Comparison of ENCODE assay signal across 14 mouse cellular contexts in the genomic region with DNA sequence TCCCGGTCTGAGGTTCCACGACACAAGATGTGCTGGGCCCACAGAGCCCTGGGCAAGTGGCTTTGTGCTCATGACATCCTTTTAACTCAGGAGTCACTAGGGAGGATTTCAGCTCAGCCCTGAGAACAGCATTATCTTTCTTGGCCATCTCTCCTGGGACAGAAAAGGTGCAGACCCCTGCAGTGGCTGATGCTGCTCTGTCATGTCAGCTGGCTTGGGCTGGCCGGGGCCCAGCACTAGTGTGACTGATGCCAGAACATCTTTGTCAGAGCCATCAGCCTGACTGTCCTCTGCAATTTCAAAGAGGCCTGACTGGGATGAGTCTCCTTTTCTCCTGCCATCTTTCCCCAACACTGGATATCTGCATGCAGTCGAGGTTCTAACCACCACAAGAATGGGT. TPM values are rescaled to one million over a fixed set of nuclear protein-coding genes. Genes with fewer than 3 reads are reported as not detected.
DNase-seq lines count a peak whose midpoint lies in the region; ATAC-seq and TF ChIP-seq lines count a peak whose summit lies in the region.
"Had no signal": no experiment of that assay in that cellular context is flagged by ENCODE, and none has a peak within 500 bp of the region (broad histone marks: within the 10 kb centered on the region; RNA-seq: fewer than 3 reads in every experiment).

No protein-coding gene starts in this region.

- no peak for ATAC-seq in embryonic facial prominence, embryonic 14.5 days (ENCODE audit: low read depth)
- ATAC-seq in stomach, embryonic 14.5 days (ENCODE audit: insufficient number of reproducible peaks, insufficient read depth, low FRiP score, low read depth) = no peak
- no peak for ATAC-seq in forebrain, embryonic 16.5 days

- 0 out of 2 replicates have a peak, but pooled peaks cover 6% of the 10 kb centered on the region for H3K27me3 ChIP-seq in heart, embryonic 10.5 days (ENCODE audit: insufficient read depth, poor library complexity, severe bottlenecking)
- no peaks in the 10 kb centered on the region for H3K27me3 ChIP-seq in embryonic facial prominence, embryonic 14.5 days (replicated peaks; ENCODE audit: control insufficient read depth, insufficient read depth, low read length)
- no peaks in the 10 kb centered on the region for H3K27me3 ChIP-seq in stomach, embryonic 14.5 days (ENCODE audit: control insufficient read depth, insufficient read depth, low read length)
- no peaks in the 10 kb centered on the region for H3K27me3 ChIP-seq in forebrain, embryonic 16.5 days (replicated peaks; ENCODE audit: control insufficient read depth, insufficient read depth, low read length)

- H3K9me3 ChIP-seq in heart, embryonic 10.5 days = no peaks in the 10 kb centered on the region
- no peaks in the 10 kb centered on the region for H3K9me3 ChIP-seq in embryonic facial prominence, embryonic 14.5 days (ENCODE audit: control insufficient read depth, low read length)
- H3K9me3 ChIP-seq in stomach, embryonic 14.5 days (ENCODE audit: control insufficient read depth, low read depth, low read length) = no peaks in the 10 kb centered on the region
- H3K9me3 ChIP-seq in forebrain, embryonic 16.5 days (ENCODE audit: control insufficient read depth, low read length) = no peaks in the 10 kb centered on the region

- H3K4me3 ChIP-seq in heart, embryonic 10.5 days = no peak overlapping the region
- H3K4me3 ChIP-seq in layer of hippocampus, adult 2 months = no peak overlapping the region
- no peak overlapping the region for H3K4me3 ChIP-seq in embryonic facial prominence, embryonic 14.5 days (ENCODE audit: low read depth, low read length)
- no peak overlapping the region for H3K4me3 ChIP-seq in stomach, embryonic 14.5 days (ENCODE audit: low read depth, low read length)
- H3K4me3 ChIP-seq in forebrain, embryonic 16.5 days (replicated peaks; ENCODE audit: low read length) = no peak overlapping the region

- H3K9ac ChIP-seq in embryonic facial prominence, embryonic 14.5 days (ENCODE audit: low read depth, low read length) = no peak overlapping the region
- no peak overlapping the region for H3K9ac ChIP-seq in stomach, embryonic 14.5 days (replicated peaks; ENCODE audit: low read depth, low read length)
- no peak overlapping the region for H3K9ac ChIP-seq in forebrain, embryonic 16.5 days (replicated peaks; ENCODE audit: low read depth, low read length)

- peak overlapping the region; percentile 26; the same call in 1 of the 2 replicates for H3K27ac ChIP-seq in heart, embryonic 10.5 days
- H3K27ac ChIP-seq in layer of hippocampus, adult 2 months = peak overlapping the region; percentile 75
- peak overlapping the region; percentile 70 for H3K27ac ChIP-seq in embryonic facial prominence, embryonic 14.5 days (replicated peaks; ENCODE audit: low read depth, low read length)
- peak overlapping the region; percentile 22; the same call in 1 of the 2 replicates for H3K27ac ChIP-seq in stomach, embryonic 14.5 days (ENCODE audit: low read length)
- no peak overlapping the region for H3K27ac ChIP-seq in forebrain, embryonic 16.5 days (ENCODE audit: low read length)

- no peak for TF ChIP-seq CTCF in layer of hippocampus, adult 2 months (conservative IDR thresholded peaks at IDR 0.05)

- peaks cover 52% of the 10 kb centered on the region for H3K36me3 ChIP-seq in heart, embryonic 10.5 days
- peaks cover 33% of the 10 kb centered on the region for H3K36me3 ChIP-seq in embryonic facial prominence, embryonic 14.5 days (ENCODE audit: control insufficient read depth, insufficient read depth, low read length)
- peaks cover 22% of the 10 kb centered on the region; the same call in 1 of the 2 replicates for H3K36me3 ChIP-seq in stomach, embryonic 14.5 days (ENCODE audit: control insufficient read depth, insufficient read depth, low read length)
- no peaks in the 10 kb centered on the region for H3K36me3 ChIP-seq in forebrain, embryonic 16.5 days (ENCODE audit: control insufficient read depth, insufficient read depth)

- intact Hi-C loops in heart, postnatal 10 days (cut with DNase I) = loop anchor here (2.0 kb wide), 1 partner anchor 15 kb away; no protein-coding TSS in a partner anchor
- intact Hi-C loops in left cerebral cortex, postnatal 25 days (cut with DNase I) = no loop called here

- no peak for DNase-seq in heart, embryonic 10.5 days (ENCODE audit: low spot score)
- no peak for DNase-seq in heart, postnatal 10 days
- no peak for DNase-seq in layer of hippocampus, adult 2 months (ENCODE audit: low spot score in 2 of 2)
- no peak for DNase-seq in layer of hippocampus, postnatal 14 days (ENCODE audit: low spot score in 2 of 2)
- no peak for DNase-seq in embryonic facial prominence, embryonic 14.5 days (ENCODE audit: low spot score)
- DNase-seq in left cerebral cortex, postnatal 25 days (ENCODE audit: low spot score in 2 of 2) = no peak
- DNase-seq: adrenal gland, postnatal 14 days; cerebellum, adult 18-20 months; left cerebral cortex, postnatal 4 days; lung, postnatal 4 days; thymus, adult 18-20 months had no signal

- peaks cover 38% of the 10 kb centered on the region for H3K4me1 ChIP-seq in heart, embryonic 10.5 days
- H3K4me1 ChIP-seq in embryonic facial prominence, embryonic 14.5 days (ENCODE audit: control insufficient read depth, insufficient read depth, low read length) = peaks cover 4% of the 10 kb centered on the region; the same call in 1 of the 2 replicates
- H3K4me1 ChIP-seq in stomach, embryonic 14.5 days (ENCODE audit: control insufficient read depth, insufficient read depth, low read length) = peaks cover 6% of the 10 kb centered on the region; the same call in 1 of the 2 replicates
- H3K4me1 ChIP-seq in forebrain, embryonic 16.5 days (replicated peaks; ENCODE audit: control insufficient read depth, insufficient read depth, low read length) = no peaks in the 10 kb centered on the region

- no peak overlapping the region for H3K4me2 ChIP-seq in embryonic facial prominence, embryonic 14.5 days (ENCODE audit: low read depth, low read length)
- no peak overlapping the region for H3K4me2 ChIP-seq in stomach, embryonic 14.5 days (replicated peaks; ENCODE audit: low read depth, low read length)
- H3K4me2 ChIP-seq in forebrain, embryonic 16.5 days (ENCODE audit: low read length) = no peak overlapping the region

- 58% methylated on average over 4 of the region's 4 CpGs for WGBS in heart, embryonic 10.5 days
- 62% methylated on average over 4 of the region's 4 CpGs for WGBS in embryonic facial prominence, embryonic 14.5 days
- 52% methylated on average over 4 of the region's 4 CpGs for WGBS in stomach, embryonic 14.5 days
- WGBS in forebrain, embryonic 16.5 days = 65% methylated on average over 4 of the region's 4 CpGs

RNA-seq across cellular contexts. Expression of a gene that starts 17.4 kb away (rescaled TPM):
- polyA plus RNA-seq in heart, embryonic 10.5 days (2016; fragmentation: Nextera tagmentation; extraction: Ambion mirVana) = 22.5 and 39.4 TPM in 2 replicates
- 10 to 100 TPM; 42.6 to 43.4 TPM for total RNA-seq in heart, postnatal 10 days (2021)
- total RNA-seq in layer of hippocampus, adult 2 months (2021) = 10 to 100 TPM; 17.4 to 18.4 TPM
- 10 to 100 TPM; 33.0 to 36.4 TPM for total RNA-seq in layer of hippocampus, postnatal 14 days (2021)
- 34.8 and 35.1 TPM in 2 replicates for polyA plus RNA-seq in embryonic facial prominence, embryonic 14.5 days (2014; fragmentation: Nextera tagmentation; extraction: Ambion mirVana)
- 16.1 and 17.5 TPM in 2 replicates for polyA plus RNA-seq in stomach, embryonic 14.5 days (2014; fragmentation: Nextera tagmentation; extraction: Ambion mirVana)
- 7.2 and 8.0 TPM in 2 replicates for polyA plus RNA-seq in forebrain, embryonic 16.5 days (2015; fragmentation: Nextera tagmentation; extraction: Ambion mirVana)
- total RNA-seq in left cerebral cortex, postnatal 25 days (2021) = 10 to 100 TPM; 17.2 to 18.5 TPM

RNA-seq across cellular contexts. Expression of a gene that starts 17.8 kb away (rescaled TPM):
- 0.64 and 1.4 TPM in 2 replicates for polyA plus RNA-seq in heart, embryonic 10.5 days (2016; fragmentation: Nextera tagmentation; extraction: Ambion mirVana)
- total RNA-seq in heart, postnatal 10 days (2021) = under 1 TPM in 1 of 2 experiments, not detected in 1; 0.32 TPM
- not detected for total RNA-seq in layer of hippocampus, adult 2 months (2021)
- not detected for total RNA-seq in layer of hippocampus, postnatal 14 days (2021)
- polyA plus RNA-seq in embryonic facial prominence, embryonic 14.5 days (2014; fragmentation: Nextera tagmentation; extraction: Ambion mirVana) = 1.7 and 2.7 TPM in 2 replicates
- 1.7 and 1.9 TPM in 2 replicates for polyA plus RNA-seq in stomach, embryonic 14.5 days (2014; fragmentation: Nextera tagmentation; extraction: Ambion mirVana)
- not detected in 2 replicates for polyA plus RNA-seq in forebrain, embryonic 16.5 days (2015; fragmentation: Nextera tagmentation; extraction: Ambion mirVana)
- total RNA-seq in left cerebral cortex, postnatal 25 days (2021) = not detected
- total RNA-seq: left cerebral cortex, postnatal 4 days had no signal
- polyA plus RNA-seq: embryonic facial prominence, embryonic 11.5 days had no signal

RNA-seq across cellular contexts. Expression of a gene that starts 45.9 kb away (rescaled TPM):
- 8.0 and 8.1 TPM in 2 replicates for polyA plus RNA-seq in heart, embryonic 10.5 days (2016; fragmentation: Nextera tagmentation; extraction: Ambion mirVana)
- 10 to 100 TPM; 11.5 to 13.1 TPM for total RNA-seq in heart, postnatal 10 days (2021)
- total RNA-seq in layer of hippocampus, adult 2 months (2021) = 1 to 10 TPM; 7.2 to 8.9 TPM
- total RNA-seq in layer of hippocampus, postnatal 14 days (2021) = 1 to 10 TPM; 6.3 to 7.0 TPM
- 7.8 and 8.2 TPM in 2 replicates for polyA plus RNA-seq in embryonic facial prominence, embryonic 14.5 days (2014; fragmentation: Nextera tagmentation; extraction: Ambion mirVana)
- polyA plus RNA-seq in stomach, embryonic 14.5 days (2014; fragmentation: Nextera tagmentation; extraction: Ambion mirVana) = 8.8 and 9.5 TPM in 2 replicates
- polyA plus RNA-seq in forebrain, embryonic 16.5 days (2015; fragmentation: Nextera tagmentation; extraction: Ambion mirVana) = 2.2 and 3.1 TPM in 2 replicates
- 1 to 10 TPM; 6.7 to 7.6 TPM for total RNA-seq in left cerebral cortex, postnatal 25 days (2021)

RNA-seq across cellular contexts. Expression of a gene that starts 55.0 kb away (rescaled TPM):
- polyA plus RNA-seq in heart, embryonic 10.5 days (2016; fragmentation: Nextera tagmentation; extraction: Ambion mirVana) = 54.8 and 65.1 TPM in 2 replicates
- total RNA-seq in heart, postnatal 10 days (2021) = 10 to 100 TPM; 45.5 to 48.7 TPM
- 10 to 100 TPM; 54.9 to 56.8 TPM for total RNA-seq in layer of hippocampus, adult 2 months (2021)
- total RNA-seq in layer of hippocampus, postnatal 14 days (2021) = 10 to 100 TPM; 52.4 to 53.2 TPM
- 78.0 and 81.0 TPM in 2 replicates for polyA plus RNA-seq in embryonic facial prominence, embryonic 14.5 days (2014; fragmentation: Nextera tagmentation; extraction: Ambion mirVana)
- polyA plus RNA-seq in stomach, embryonic 14.5 days (2014; fragmentation: Nextera tagmentation; extraction: Ambion mirVana) = 76.8 and 78.1 TPM in 2 replicates
- polyA plus RNA-seq in forebrain, embryonic 16.5 days (2015; fragmentation: Nextera tagmentation; extraction: Ambion mirVana) = 79.4 and 81.1 TPM in 2 replicates
- total RNA-seq in left cerebral cortex, postnatal 25 days (2021) = 10 to 100 TPM; 47.5 to 59.8 TPM
